Mouse (Mus musculus) ES-E14 (cell line): ENCODE results near the gene Arsb. TPM values are rescaled to one million over a fixed set of nuclear protein-coding genes. Genes with fewer than 3 reads are reported as not detected.

ENCODE experiments used
- DNase-seq: peaks from one replicate; pipeline ENCODE4 v3.0.0-alpha.2; 2013; ENCODE audit warnings: low read depth, low spot score
- H3K27ac ChIP-seq: 2 replicates; pipeline ENCODE4 v1.5.1; 2012; ENCODE audit warnings: low read depth, mild to moderate bottlenecking, low read length, moderate library complexity, mixed read lengths; ENCODE audit not compliant: poor library complexity, insufficient read depth, severe bottlenecking
- H3K36me3 ChIP-seq: 2 replicates; pipeline ENCODE4 v1.6.1; 2012; ENCODE audit warnings: mild to moderate bottlenecking, low read length, moderate library complexity, mixed read lengths; ENCODE audit not compliant: control insufficient read depth, poor library complexity, insufficient read depth, severe bottlenecking
- H3K4me1 ChIP-seq, 2 experiments: fragments of 150-350 bp in 1 of 2; sonication (generic) in 1 of 2; 2 replicates each; pipeline ENCODE4 v1.6.1; 2012; ENCODE audit warnings: low read length in 2 of 2, mild to moderate bottlenecking in 1 of 2, mixed read lengths in 1 of 2; ENCODE audit not compliant: control insufficient read depth in 2 of 2, insufficient read depth in 2 of 2, poor library complexity in 1 of 2
- H3K4me3 ChIP-seq, 2 experiments: fragments of 150-350 bp in 1 of 2; sonication (generic) in 1 of 2; 2 replicates each; pipeline ENCODE4 v1.5.1; 2012; ENCODE audit warnings: low read length in 2 of 2, low read depth in 1 of 2, mild to moderate bottlenecking in 1 of 2, mixed read lengths in 1 of 2; ENCODE audit not compliant: insufficient read depth in 1 of 2, poor library complexity in 1 of 2, severe bottlenecking in 1 of 2
- H3K9ac ChIP-seq: 2 replicates; pipeline ENCODE4 v1.6.1; 2012; ENCODE audit warnings: low read depth, mild to moderate bottlenecking, low read length, mixed read lengths; ENCODE audit not compliant: poor library complexity, insufficient read depth, severe bottlenecking
- H3K9me3 ChIP-seq: fragments of 150-350 bp; sonication (generic); 2 replicates; pipeline ENCODE4 v1.6.1; 2012; ENCODE audit warnings: low read depth, mild to moderate bottlenecking, low read length; ENCODE audit not compliant: control insufficient read depth, insufficient read depth
- CHD2 ChIP-seq: IDR thresholded peaks from 2 replicates; pipeline ENCODE4 v1.6.1; 2014; ENCODE audit warnings: mild to moderate bottlenecking, low read depth, low read length, inconsistent platforms
- HCFC1 ChIP-seq: IDR thresholded peaks from 2 replicates; pipeline ENCODE4 v1.6.1; 2012; ENCODE audit warnings: low read length, inconsistent platforms, borderline replicate concordance; ENCODE audit not compliant: insufficient read depth
- MAFK ChIP-seq: IDR thresholded peaks from 2 replicates; pipeline ENCODE4 v1.6.1; 2014; ENCODE audit warnings: mild to moderate bottlenecking, low read depth, low read length, inconsistent platforms; ENCODE audit not compliant: insufficient read depth
- ZC3H11A ChIP-seq: IDR thresholded peaks from 2 replicates; pipeline ENCODE4 v1.6.1; 2012; ENCODE audit warnings: low read depth, mild to moderate bottlenecking, inconsistent platforms, low read length, borderline replicate concordance
- ZNF384 ChIP-seq: IDR thresholded peaks from 2 replicates; pipeline ENCODE4 v1.6.1; 2012; ENCODE audit warnings: low read depth, low read length, inconsistent platforms
- in situ Hi-C, 2 experiments: fragments of 600-800 bp; cut with MboI; formaldehyde crosslinking; loops; one replicate each; pipeline ENCODE4 v1.15.1; 2025; ENCODE audit warnings: low sequenced_read_pairs in 2 of 2, inconsistent platforms in 1 of 2; ENCODE audit not compliant: unreplicated experiment in 2 of 2
- total RNA-seq: library from RNA; depleted of rRNA; stranded (reverse); fragments of 300-350 nt; gene quantifications from 2 replicates; pipeline ENCODE4 v1.2.3, GENCODE M21; 2012; rRNA removed

Arsb gene
- total RNA-seq, 1 experiment = 1.1 TPM

DNA sequence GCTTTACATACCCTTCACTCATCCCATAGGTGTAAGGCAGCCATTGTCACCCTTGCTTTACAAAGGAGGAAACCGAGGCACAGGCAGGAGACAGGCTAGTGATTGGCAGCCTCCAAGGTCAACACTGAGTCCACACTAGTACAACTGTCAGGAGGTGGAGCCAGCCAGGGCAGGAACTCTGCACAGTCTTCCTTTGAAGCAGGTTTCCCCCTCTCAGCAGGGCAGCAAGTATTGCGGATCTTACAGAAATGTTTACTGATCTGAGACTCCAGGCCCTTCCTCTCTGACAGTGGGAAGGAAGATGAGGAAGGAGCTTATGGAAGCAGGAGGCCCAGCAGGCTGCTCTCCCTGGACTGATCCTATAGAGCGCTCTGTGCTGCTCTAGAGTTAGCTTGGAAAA lies 219.4 kb downstream of the Arsb start:
- no peak overlapping the region for H3K4me3 ChIP-seq
- TF ChIP-seq ZC3H11A (no peak), HCFC1 (no peak), CHD2 (no peak), MAFK (no peak), ZNF384 (no peak)
- no peak overlapping the region; the same call in 1 of the 2 replicates for H3K27ac ChIP-seq
- no peak for DNase-seq
- no peaks in the 10 kb centered on the region for H3K36me3 ChIP-seq
- H3K9me3 ChIP-seq = no peaks in the 10 kb centered on the region
- in situ Hi-C loops = no loop called here
- H3K4me1 ChIP-seq = no peaks in the 10 kb centered on the region; a peak in 1 of 4 replicates
- H3K9ac ChIP-seq = no peak overlapping the region

DNA sequence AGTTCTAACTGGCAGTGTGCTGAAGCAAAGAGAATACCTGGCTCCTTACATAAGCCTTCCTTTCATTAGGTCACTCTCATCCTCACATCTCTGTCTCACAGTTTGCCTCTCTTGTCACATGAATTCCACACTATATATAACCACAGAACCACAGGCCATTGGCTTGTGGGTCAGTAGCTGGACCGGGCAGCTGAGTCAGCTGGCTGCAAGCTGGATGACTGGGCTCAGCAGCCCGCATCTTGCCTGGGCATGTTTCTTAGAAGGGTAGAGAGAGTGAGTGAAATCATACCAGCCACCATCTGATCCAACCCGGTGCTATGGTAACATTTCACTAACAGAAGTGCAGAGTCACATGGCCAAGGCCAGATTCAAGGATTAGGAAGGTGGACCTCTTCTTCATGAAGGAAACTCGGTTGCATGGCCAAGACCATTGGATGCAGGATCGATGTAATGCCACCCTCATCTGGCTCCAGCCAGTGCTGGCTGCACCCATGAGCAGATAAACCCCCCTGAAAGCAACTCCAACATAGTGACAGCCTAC lies 221.0 kb downstream of the Arsb start:
- H3K9me3 ChIP-seq = no peaks in the 10 kb centered on the region
- no peak overlapping the region for H3K27ac ChIP-seq
- no peak overlapping the region for H3K9ac ChIP-seq
- in situ Hi-C loops = no loop called here
- no peak overlapping the region for H3K4me3 ChIP-seq
- H3K4me1 ChIP-seq = no peaks in the 10 kb centered on the region; a peak in 1 of 4 replicates
- DNase-seq = no peak
- TF ChIP-seq ZC3H11A (no peak), HCFC1 (no peak), CHD2 (no peak), ZNF384 (no peak), MAFK (no peak)
- no peaks in the 10 kb centered on the region for H3K36me3 ChIP-seq

Other genes starting within 250 kb of the Arsb start
- 1.0 and 3.3 TPM in 2 replicates for gene Bhmt, start 133.7 kb upstream of the Arsb start, total RNA-seq
- gene Bhmt2, start 97.3 kb upstream of the Arsb start, total RNA-seq = 0.16 and 0.62 TPM in 2 replicates
- 0.63 and 2.1 TPM in 2 replicates for gene Dmgdh, start 97.2 kb upstream of the Arsb start, total RNA-seq